Mouse (Mus musculus) hindbrain, postnatal 0 days (tissue): ENCODE results near the gene Siglece. TPM values are rescaled to one million over a fixed set of nuclear protein-coding genes. Genes with fewer than 3 reads are reported as not detected.

Experiments used
- ATAC-seq: fragments of 200-750 bp; cut with Nextera tagmentation; 2 replicates; pipeline ENCODE4 v1.8.0; 2017; ENCODE audit warnings: mild to moderate bottlenecking, moderate TSS enrichment, moderate library complexity
- DNase-seq: peaks from one replicate; pipeline ENCODE4 v3.0.0-alpha.2; 2015; ENCODE audit warnings: low spot score
- H3K27ac ChIP-seq: fragments of 300-500 bp; sonication (generic); 2 replicates; pipeline ENCODE4 v1.5.1; 2014; ENCODE audit warnings: mild to moderate bottlenecking
- H3K27me3 ChIP-seq: fragments of 300-500 bp; sonication (generic); 2 replicates; pipeline ENCODE4 v1.6.1; 2014; ENCODE audit warnings: low read length, mixed read lengths; ENCODE audit not compliant: insufficient read depth
- H3K36me3 ChIP-seq: fragments of 300-500 bp; sonication (generic); 2 replicates; pipeline ENCODE4 v1.6.1; 2014; ENCODE audit warnings: low read length, mixed read lengths; ENCODE audit not compliant: insufficient read depth
- H3K4me1 ChIP-seq: fragments of 300-500 bp; sonication (generic); 2 replicates; pipeline ENCODE4 v1.6.1; 2014; ENCODE audit warnings: antibody characterized with exemption, low read length, mixed read lengths; ENCODE audit not compliant: insufficient read depth
- H3K4me2 ChIP-seq: fragments of 300-500 bp; sonication (generic); 2 replicates; pipeline ENCODE4 v1.6.1; 2014; ENCODE audit warnings: low read depth, mild to moderate bottlenecking, low read length, moderate library complexity, mixed read lengths
- H3K4me3 ChIP-seq: fragments of 300-500 bp; sonication (generic); 2 replicates; pipeline ENCODE4 v1.5.1; 2014; ENCODE audit warnings: low read length
- H3K9ac ChIP-seq: fragments of 300-500 bp; sonication (generic); replicated peaks from 2 replicates; pipeline ENCODE4 v1.6.1; 2014; ENCODE audit warnings: mild to moderate bottlenecking, low read length, moderate library complexity, mixed read lengths
- H3K9me3 ChIP-seq: fragments of 300-500 bp; sonication (generic); 2 replicates; pipeline ENCODE4 v1.6.1; 2016; ENCODE audit warnings: low read length, mixed read lengths
- CTCF ChIP-seq: IDR thresholded peaks from 2 replicates; pipeline ENCODE4 v1.5.1; 2016; ENCODE audit warnings: antibody characterized with exemption, control low read depth, low read depth
- WGBS: fragments of 180-500 bp; shearing (Covaris S2); extraction: QIAGEN DNeasy Blood & Tissue Kit; methylation state at CpG from one replicate; pipeline ENCODE4 v1.1.7; 2014; 5-methylcytosine and 5-hydroxymethylcytosine counted together
- polyA plus RNA-seq: library from polyadenylated mRNA; unstranded; fragments of >200 nt; fragmentation: Nextera tagmentation; extraction: Ambion mirVana; gene quantifications from 2 replicates; pipeline ENCODE4 v1.2.1, GENCODE M21; 2015
- total RNA-seq: library from RNA; depleted of rRNA; stranded (reverse); fragments of >200 nt; gene quantifications from 2 replicates; pipeline ENCODE4 v1.2.3, GENCODE M21; 2014

Gene Siglece
- total and polyA plus RNA-seq, 2 experiments from 2014 or later = 0.40 TPM; not detected in 1

DNA sequence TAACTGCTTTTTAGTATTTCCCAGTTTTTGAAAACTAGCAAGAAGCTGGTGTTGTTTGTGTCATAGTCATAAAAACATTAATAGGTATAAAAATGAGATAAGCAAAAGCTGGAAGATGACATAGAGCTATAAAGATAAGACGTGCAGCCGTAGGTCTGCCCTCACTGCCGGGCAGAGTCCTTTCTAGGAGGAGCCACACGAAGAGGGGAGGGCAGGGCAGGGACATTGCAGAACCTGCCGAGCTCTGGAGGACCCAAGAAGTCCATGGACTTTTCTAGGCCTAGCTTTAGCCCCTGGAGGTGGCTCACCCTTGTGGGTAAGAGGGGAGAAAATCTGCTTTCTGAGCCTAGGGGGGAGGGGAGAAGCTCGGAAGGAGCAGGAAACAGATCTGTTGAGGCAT lies 25.5 kb downstream of the Siglece start, which contains the start of gene Ceacam18:
Ceacam18 (plus strand) TSS at position 208 of the 400 bp plus-strand sequence.
- no peak within 1 kb of the TSS for H3K4me2 ChIP-seq
- ATAC-seq (no peak), DNase-seq (no peak)
- no peak for TF ChIP-seq CTCF
- no peaks in the 10 kb centered on the region for H3K4me1 ChIP-seq
- H3K4me3 ChIP-seq = no peak within 1 kb of the TSS
- H3K9ac ChIP-seq = no peak within 1 kb of the TSS
- H3K27ac ChIP-seq = no peak within 1 kb of the TSS
- H3K9me3 ChIP-seq = no peaks in the 10 kb centered on the region
- H3K27me3 ChIP-seq = no peaks in the 10 kb centered on the region
- H3K36me3 ChIP-seq = no peaks in the 10 kb centered on the region
- 79% methylated on average over 6 of the region's 6 CpGs for WGBS

DNA sequence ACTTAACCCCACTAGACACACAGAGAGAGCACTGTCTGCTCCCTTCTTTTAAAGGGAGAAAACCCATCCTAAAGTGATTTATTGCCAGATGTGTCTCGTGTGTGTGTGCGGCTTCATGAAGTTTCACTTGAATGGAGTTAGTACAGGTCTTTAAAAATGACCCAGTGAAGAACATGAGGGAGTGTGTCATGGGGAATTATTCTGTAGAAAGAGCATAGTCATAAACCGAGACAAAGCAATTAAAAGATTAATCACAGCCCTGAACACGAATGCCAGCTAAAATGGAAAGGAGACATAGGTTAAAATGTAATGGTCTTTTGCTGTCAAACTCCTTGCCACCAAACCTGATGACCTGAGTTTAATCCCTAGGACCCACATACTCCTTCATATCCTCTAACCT lies 26.0 kb downstream of the Siglece start:
- no peaks in the 10 kb centered on the region for H3K27me3 ChIP-seq
- no peaks in the 10 kb centered on the region for H3K9me3 ChIP-seq
- no peak for TF ChIP-seq CTCF
- WGBS = 71% methylated on average over 4 of the region's 4 CpGs
- no peak for ATAC-seq
- no peaks in the 10 kb centered on the region for H3K36me3 ChIP-seq
- H3K9ac ChIP-seq = no peak overlapping the region
- H3K4me1 ChIP-seq = no peaks in the 10 kb centered on the region
- no peak overlapping the region for H3K27ac ChIP-seq
- no peak for DNase-seq
- no peak overlapping the region for H3K4me3 ChIP-seq
- no peak overlapping the region for H3K4me2 ChIP-seq

DNA sequence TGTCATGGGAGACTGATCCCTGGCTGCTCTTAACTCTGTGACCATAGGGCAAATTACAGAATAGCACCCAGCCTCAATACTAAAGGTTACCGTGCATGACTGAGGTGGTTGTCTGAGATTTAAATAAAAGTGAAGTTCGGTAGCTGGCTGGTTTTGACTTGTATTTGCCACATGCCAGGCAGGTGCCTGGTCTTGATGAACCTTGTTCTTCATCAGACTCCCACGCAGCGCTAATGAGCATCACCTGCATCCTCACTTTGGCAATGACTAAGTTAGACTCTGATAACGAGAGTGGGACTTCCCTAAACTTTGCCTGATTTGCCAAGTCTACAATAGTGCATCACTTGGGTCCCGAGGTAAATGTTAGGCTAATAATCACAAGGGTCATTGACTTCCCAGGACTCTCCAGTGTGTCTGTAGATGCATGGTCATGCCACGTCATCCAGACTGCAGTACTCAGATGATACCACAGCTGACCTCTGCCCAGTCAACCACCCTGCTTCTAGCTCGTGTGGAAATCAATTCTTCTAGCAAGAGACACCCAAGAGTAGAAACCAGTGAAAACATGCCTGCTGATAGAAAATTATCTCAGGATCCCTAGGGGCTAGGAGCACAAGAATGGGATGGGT lies 34.1 kb downstream of the Siglece start:
- no peak for DNase-seq
- Histone ChIP-seq H3K4me1 (no peaks in the 10 kb centered on the region), H3K27me3 (no peaks in the 10 kb centered on the region), H3K9ac (no peak overlapping the region), H3K9me3 (no peaks in the 10 kb centered on the region), H3K4me2 (no peak overlapping the region), H3K4me3 (no peak overlapping the region), H3K27ac (no peak overlapping the region), H3K36me3 (no peaks in the 10 kb centered on the region)
- TF ChIP-seq CTCF = no peak
- WGBS = 87% methylated on average over 8 of the region's 8 CpGs
- ATAC-seq = no peak

DNA sequence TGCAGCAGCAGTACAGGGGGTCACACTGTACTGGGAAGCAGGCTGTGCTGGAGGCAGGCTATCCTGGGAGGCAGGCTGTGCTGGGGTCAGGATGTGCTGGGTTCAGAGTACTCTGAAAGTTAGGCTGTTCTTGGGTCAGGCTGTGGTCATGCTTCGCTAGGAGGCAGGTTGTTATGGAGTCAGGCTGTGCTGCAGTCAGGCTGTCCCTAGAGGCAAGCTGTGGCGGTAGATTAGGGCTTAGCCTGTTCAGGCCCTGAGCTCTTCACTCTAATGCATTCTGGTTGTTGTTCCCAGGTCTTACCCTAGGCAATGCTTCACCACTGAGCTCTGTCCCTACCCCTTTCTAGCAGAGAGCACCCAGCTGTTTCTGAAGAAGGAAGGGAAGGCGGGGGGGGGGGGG lies 34.9 kb downstream of the Siglece start:
- Histone ChIP-seq H3K9me3 (no peaks in the 10 kb centered on the region), H3K9ac (no peak overlapping the region), H3K36me3 (no peaks in the 10 kb centered on the region), H3K27me3 (no peaks in the 10 kb centered on the region), H3K27ac (no peak overlapping the region), H3K4me2 (no peak overlapping the region), H3K4me3 (no peak overlapping the region), H3K4me1 (no peaks in the 10 kb centered on the region)
- 65% methylated on average over 3 of the region's 3 CpGs for WGBS
- DNase-seq = no peak
- ATAC-seq = no peak
- TF ChIP-seq CTCF = no peak

DNA sequence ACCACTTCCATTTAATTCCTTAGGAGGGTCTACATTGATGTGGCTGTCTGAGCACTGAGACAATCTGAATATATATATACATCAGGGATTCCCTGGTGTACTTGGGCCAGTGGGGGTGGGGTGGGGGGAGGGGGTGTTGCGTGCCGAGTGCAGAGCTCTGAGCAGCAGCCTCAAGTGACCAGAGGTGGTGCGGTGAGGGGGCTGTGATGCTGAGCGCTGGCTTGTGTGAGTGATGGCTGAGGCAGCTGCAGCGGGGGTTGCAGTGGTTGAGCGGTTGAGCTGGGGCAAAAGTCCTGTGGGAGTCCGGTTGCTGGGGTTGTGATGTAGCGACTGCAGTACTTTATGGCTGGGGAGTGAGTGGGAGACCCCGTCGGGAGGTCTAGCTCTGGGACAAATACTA lies 36.1 kb downstream of the Siglece start:
- H3K27me3 ChIP-seq = no peaks in the 10 kb centered on the region
- H3K4me3 ChIP-seq = no peak overlapping the region
- H3K9me3 ChIP-seq = no peaks in the 10 kb centered on the region
- no peaks in the 10 kb centered on the region for H3K36me3 ChIP-seq
- no peak for TF ChIP-seq CTCF
- DNase-seq = no peak
- H3K4me1 ChIP-seq = no peaks in the 10 kb centered on the region
- H3K4me2 ChIP-seq = peak overlapping the region; percentile 34
- 14% methylated on average over 10 of the region's 10 CpGs for WGBS
- no peak overlapping the region for H3K27ac ChIP-seq
- H3K9ac ChIP-seq = no peak overlapping the region
- peak; percentile 32; the same call in 1 of the 2 replicates for ATAC-seq

DNA sequence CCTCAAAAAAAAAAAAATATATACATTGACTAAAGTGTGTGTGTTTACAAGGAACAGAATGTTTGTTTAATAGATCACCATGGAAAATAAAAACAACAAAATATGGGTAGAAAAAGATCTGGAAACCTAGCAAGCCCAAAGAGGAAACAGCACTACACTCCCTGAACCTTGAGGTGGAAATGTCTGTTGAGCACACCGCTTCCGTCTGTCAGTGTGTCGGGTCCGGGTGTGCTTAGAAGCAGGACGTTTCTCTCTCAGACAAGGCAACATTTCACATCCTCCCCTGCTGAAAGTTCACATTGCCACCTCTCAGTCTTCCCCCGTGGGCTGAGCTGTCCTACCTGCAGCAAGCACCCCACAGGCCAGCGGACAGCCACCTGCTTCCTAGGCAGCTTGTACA lies 37.0 kb downstream of the Siglece start:
- H3K27ac ChIP-seq = no peak overlapping the region
- H3K36me3 ChIP-seq = no peaks in the 10 kb centered on the region
- no peaks in the 10 kb centered on the region for H3K4me1 ChIP-seq
- no peaks in the 10 kb centered on the region for H3K27me3 ChIP-seq
- H3K4me3 ChIP-seq = no peak overlapping the region
- no peaks in the 10 kb centered on the region for H3K9me3 ChIP-seq
- TF ChIP-seq CTCF = no peak
- 82% methylated on average over 7 of the region's 7 CpGs for WGBS
- no peak overlapping the region for H3K4me2 ChIP-seq
- ATAC-seq = no peak
- no peak overlapping the region for H3K9ac ChIP-seq
- no peak for DNase-seq

DNA sequence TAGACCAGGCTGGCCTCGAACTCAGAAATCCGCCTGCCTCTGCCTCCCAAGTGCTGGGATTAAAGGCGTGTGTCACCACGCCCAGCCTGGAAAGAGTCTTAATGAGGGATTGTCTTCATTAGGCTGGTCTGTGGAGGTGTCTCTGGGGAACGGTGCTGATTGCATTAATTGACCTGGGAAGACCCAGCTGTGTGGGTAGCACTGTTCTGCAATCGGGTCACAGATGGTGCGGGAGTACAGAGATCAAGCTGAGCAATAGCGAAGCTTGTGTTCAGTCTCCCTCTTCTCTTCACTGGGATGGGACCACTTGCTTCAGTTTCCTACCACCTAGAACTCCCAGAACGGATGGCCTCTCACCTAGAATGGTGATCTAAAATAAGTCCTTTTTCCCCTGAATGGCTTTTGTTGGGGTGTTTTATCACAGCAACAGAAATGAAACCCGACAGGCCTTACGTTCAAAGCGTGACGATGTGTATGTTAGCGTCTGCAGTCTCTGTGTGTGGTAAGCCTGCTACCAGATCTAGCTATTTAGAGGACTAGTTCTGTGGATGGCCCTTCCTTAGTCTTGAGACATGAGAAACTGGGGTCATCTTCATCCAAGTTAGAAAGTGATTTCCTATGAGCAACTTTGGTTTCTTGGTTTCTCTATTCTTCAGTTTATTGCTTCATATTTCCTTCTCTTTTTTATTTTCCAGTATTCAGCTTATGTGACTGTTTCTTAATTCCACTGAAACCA lies 46.0 kb downstream of the Siglece start:
- no peak for TF ChIP-seq CTCF
- WGBS = 82% methylated on average over 14 of the region's 14 CpGs
- ATAC-seq = no peak

More for the DNA sequence above, 46.0 kb downstream of the Siglece start:
- no peak for DNase-seq
- Histone ChIP-seq H3K36me3 (no peaks in the 10 kb centered on the region), H3K9me3 (no peaks in the 10 kb centered on the region), H3K27me3 (no peaks in the 10 kb centered on the region), H3K27ac (no peak overlapping the region), H3K4me3 (no peak overlapping the region), H3K9ac (no peak overlapping the region), H3K4me1 (no peaks in the 10 kb centered on the region), H3K4me2 (no peak overlapping the region)
